Mouse (Mus musculus) erythroblast, adult 5-6 weeks (primary cell): ENCODE data around the gene Pdzd8. TPM values are rescaled to one million over a fixed set of nuclear protein-coding genes. Genes with fewer than 3 reads are reported as not detected.

Source experiments
- ATAC-seq: replicated peaks from 2 replicates; pipeline ENCODE4 v1.8.0; 2016; ENCODE audit warnings: moderate number of reproducible peaks, mild to moderate bottlenecking, moderate TSS enrichment, inconsistent platforms; ENCODE audit not compliant: poor library complexity, low FRiP score, severe bottlenecking
- total RNA-seq, 2 experiments: library from RNA; stranded (forward) in 1 of 2; stranded (reverse) in 1 of 2; fragments of 150-400 nt in 1 of 2; fragments of 200-764, 138-1000 nt in 1 of 2; gene quantifications; 2 replicates each; pipeline versions ENCODE4 v1.2.3 to v1.2.4; 2015 to 2017; ENCODE audit warnings: low replicate concordance in 2 of 2

Pdzd8 gene
- total RNA-seq, 2 experiments from 2014 or later, result 26.8 to 30.2 TPM

DNA sequence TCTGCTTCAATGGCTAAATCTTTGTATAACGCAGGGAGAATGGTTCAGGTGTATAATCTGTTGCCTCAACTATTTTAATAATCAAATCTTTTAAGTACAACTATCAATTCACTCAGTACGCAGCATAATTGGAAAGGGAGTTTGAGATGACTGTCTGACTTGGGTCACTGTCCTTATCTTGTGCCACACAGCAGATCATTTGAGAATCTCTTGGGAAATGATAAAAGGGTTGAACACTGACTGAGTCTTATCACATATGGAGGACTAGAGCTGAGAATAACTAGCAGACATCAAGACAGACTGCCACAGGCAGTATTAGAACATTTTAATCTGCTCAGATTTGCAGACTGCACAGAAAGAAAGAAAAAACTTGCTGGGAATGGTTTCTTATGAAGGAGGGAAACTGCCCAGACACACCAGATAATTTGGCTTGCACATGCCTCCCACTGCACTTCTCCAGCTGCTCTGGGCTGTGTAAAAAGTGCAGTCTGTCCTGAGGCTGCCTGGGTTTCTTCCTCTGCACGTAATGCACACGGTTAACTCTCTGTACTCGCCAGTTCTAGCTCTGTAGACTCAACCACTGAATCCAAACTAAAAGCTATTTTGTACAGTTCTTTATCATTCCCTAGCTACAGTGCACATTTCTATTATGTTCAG is 53.3 kb downstream of the Pdzd8 start:
- ATAC-seq, result no peak

DNA sequence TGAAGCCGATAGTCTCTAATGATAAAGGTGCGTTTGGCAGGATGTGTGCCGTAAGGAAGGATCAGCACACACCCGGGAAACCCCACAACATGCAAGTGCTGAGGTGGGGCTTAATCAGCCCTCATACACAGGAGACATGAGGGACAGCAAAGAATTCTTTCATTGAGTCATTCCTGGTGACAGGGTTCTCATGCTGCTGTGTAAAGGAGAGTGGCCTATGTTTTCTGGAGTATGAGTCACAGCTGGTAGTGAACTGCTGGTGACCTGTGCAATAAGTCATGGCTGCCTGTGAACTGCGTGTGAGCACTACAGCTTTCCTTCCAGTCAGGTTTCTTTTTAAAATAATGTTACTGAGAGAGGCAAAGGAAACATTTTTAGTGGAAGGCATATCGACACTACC is 55.8 kb downstream of the Pdzd8 start:
- ATAC-seq, result no peak

DNA sequence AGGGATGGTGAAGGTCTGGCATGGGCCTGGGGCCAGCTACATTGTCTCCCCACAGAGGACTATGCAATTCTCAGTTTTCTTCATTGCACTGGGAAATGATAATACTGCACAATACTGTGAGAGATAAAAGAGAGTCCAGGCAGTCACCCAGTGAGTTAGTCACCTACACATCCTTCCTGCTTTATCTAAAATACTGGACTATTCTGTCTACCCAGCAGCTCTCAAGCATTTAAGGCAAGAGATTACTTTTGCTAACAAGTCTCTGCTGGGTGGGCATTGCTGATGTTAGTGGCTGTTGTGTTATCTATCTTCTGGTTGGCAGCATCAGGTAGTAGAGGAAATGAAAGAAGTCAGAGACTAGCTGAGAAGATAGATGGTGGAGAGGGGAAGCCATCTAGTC is 56.5 kb downstream of the Pdzd8 start:
- no peak for ATAC-seq

DNA sequence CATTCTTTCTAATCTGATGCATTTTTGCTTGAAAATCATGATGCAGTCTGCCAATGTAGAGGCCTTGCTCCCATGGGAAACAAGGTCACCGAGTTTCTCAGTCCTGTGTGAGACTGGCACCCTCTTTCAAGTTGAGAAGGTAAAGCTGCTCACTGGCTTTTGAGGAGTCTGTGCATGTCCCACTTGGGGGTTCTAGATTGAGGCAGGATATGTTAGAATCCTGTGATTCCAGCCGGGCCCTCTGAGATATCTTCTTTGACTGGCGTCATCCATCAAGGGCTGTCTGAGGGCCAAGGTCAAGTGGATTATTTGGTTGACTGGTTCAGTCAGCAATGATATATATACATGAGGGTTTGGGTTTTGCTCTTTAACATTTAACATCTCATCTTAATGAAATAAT is 63.6 kb downstream of the Pdzd8 start:
- ATAC-seq, result no peak

DNA sequence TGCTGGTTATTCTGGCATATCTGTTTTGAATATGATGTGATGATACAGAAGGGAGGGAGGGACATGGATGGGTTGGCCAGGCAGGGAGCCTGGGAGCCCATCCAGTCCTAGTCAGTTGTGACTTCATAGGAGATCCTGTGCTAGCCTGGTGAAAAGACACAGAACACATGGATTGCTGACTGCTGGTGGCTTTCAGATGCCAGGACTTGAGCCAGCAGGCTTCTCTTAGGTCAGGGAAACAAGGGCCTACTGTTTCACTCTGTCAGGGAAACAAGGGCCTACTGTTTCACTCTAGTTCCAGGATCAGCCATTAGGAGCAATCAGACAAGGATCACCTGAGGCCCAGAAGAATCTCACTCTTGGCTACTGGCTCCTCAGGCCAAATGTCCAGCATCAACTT is 64.7 kb downstream of the Pdzd8 start:
- ATAC-seq, result no peak

DNA sequence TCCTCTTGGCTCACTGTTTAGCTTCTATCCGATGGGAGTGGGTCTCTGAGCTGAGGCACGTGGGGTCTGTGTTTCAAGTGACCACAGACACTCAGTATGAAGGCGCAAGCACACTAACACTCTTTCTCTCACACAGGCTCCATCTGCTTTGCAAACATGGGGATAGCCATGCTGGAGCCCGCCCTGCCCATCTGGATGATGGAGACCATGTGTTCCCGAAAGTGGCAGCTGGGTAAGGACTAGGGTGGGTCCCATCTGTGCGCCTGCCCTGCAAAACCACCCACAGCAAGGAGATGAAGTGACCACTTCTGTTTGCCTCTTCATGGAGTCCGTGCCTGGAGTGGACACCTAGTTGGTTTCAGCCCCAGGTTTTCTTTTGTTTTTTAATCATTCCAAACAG is 69.2 kb downstream of the Pdzd8 start:
- no peak for ATAC-seq

DNA sequence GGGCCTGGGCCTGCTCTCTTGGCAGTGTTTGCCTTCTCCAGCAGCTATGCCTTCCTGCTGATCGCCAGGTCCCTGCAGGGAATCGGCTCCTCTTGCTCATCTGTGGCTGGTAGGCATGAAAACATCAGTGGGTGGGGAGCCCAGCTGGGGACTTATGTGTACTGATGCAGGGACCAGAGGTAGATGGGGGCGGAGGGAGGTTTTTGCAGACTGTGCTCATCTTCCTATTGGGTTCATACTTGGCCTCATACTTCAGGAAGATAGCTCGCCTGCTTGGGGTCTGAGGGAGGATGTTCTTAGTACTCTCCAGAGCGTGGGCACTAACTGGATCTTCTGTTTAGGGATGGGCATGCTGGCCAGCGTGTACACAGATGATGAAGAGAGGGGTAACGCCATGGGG is 72.4 kb downstream of the Pdzd8 start:
- no peak for ATAC-seq

DNA sequence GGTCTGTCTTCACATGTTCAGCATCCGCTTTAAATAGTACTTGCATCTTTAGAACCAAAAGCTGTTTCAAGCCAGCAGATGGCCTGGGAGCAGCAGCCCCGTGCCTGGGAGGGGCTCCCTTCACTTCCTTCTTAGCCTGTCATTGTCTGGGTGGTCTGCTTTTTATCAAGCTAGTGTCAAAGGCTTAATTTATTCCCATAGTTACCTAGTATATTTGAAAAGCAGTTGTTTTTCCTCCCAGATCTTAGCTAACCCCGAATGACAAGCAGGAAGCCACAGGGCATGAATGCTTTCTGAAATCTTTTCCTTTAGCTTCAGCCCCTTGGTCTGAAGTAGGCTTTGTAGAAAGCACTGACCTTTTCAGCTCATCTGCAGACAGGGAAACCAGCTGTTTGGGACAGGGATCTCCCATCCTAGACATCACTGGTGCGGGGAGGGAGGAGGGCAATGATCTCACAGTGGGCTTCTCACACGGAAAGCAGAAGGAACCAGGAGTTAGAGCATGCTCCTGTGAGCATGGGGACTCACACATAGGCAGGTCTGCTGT is 78.1 kb downstream of the Pdzd8 start:
- no peak for ATAC-seq

DNA sequence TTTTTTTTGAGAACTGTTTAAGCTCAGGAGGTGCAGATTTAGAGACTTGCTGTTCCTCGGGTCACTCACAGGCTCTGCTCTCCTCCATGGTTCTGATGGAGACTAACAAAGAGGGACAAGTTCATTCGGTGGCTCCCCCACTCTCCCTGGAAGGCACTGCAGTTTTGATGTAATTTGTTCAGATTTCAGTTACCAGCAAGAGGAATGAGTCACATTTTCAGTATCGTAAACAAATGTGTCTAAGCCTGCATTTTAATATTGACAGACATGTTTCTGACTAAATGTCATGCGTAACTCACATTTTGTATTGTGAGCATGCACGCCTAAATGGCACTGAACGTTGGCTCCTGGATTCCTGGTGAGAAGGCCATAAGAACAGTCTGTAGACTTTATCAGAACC is 79.7 kb downstream of the Pdzd8 start:
- no peak for ATAC-seq

DNA sequence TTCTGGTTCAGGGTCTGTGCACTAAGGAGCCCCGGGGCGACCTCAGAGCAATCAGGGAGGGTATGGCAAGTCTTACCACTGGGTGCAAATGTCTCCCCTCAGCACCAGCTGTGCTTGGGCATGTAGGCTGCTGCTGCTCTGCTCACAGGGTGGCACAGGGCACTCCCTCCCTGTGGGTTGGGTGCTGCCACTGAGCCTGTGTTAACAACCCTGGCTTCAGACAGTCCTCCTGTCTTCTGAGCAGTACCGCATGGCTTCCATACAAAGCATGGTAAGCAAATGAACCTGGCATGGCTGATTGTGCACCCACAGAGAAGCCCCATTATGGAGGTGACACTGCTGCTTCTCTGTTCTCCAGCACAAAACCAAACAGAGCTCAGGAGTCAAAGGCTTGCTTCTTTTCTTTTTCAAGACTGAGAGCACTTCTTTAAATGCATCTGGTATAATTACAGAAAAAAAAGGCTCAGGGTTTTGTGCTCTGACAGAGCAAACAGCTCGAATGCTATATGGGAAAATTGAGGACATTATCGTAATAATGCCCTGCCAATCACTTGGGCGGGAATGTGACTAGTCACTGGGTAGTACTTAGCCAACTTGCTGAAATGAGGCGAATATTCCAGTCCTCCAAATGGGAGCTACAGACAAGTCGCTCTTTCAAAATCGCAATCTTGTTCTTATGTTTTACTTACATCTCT is 80.6 kb downstream of the Pdzd8 start:
- ATAC-seq, result no peak

DNA sequence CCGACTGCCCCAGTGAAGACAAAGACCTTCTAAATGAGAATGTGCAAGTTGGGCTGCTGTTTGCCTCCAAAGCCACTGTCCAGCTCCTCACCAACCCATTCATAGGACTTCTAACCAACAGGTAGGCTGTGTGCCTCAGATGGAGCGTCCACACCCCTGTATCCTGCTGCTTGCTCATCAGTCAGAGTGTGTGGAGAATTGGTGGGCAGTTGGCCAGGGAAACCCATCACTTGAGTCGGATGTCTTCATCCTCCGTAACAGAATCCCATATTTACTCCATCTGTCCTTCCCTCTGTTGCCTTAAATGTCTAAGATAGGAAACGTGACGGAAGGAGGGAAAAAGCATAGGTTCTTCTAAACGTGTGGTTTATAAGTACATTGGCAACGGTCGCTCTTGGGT is 82.4 kb downstream of the Pdzd8 start:
- no peak for ATAC-seq

DNA sequence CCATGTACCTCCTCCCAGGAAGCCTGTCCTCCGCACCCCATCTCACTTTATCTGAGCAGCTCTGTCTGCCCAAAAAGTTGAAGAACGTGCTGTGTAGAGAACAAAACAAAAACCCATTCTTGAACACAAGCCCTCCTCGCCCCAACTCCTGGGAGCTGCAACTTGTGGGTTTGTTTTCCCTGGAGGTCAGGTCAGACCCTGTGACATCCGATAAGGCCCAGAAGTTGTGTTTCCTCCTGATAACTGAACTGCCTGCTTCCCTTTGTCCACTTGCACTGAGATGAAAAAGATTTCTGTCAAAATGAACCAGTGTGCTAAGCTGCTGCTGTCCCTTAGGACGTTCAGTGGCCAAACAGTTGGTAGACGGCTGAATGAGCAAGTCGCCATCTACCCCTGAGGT is 84.0 kb downstream of the Pdzd8 start:
- ATAC-seq, result no peak

DNA sequence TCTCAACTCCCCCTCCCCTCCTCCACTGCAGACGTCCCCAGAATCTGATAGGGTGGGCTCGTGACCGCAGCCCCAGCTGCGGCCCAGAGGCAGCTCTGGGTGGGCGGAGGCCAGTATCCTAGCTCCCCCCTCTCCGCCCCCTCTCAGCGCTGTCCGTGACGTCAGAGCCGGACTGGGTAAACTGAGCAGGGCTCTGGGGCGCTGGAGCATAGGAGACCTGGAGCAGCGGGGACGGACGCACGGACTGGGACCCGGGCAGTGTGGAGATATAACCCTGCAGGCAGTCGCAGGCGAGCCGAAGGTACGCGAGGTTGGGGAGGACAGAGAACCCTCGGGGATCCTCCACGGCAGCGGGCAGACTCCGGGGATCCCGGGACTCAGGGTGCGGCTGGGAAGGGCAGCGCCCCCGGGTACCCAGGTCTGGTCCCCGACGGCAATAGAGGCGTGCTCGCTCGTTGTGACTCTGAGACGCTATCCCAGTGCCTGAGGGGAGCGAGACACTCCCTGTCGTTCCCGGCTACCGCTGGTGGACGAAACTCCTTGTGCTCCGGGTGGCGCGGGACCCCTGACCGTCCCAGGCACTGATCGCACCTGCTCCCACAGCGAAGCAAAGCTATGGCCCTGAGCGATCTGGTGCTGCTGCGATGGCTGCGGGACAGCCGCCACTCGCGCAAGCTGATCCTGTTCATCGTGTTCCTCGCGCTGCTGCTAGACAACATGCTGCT is 84.7 kb downstream of the Pdzd8 start, which contains the start of gene Slc18a2:
Gene Slc18a2 (plus strand): TSS at position 179 of the 725 bp plus-strand sequence.
- ATAC-seq, result no peak

DNA sequence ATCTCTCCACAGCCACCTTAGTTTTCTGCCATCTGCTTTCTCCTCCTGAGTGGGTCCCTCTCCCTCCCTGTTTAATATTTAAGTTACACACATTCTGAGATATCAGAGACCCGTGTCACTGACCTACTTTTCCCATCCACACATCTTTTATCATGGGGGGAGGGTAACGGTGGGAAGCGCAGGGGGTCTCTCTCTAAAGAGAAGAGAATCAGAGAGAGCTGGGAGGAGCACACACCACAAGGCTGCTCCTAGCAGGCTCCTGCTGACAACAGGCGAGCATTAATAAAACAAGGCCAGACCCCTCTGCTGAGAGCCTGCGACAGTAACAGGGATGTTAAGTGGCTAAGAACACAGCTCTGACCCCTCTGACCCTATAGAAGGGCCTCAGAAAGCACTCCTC is 85.9 kb downstream of the Pdzd8 start:
- no peak for ATAC-seq

DNA sequence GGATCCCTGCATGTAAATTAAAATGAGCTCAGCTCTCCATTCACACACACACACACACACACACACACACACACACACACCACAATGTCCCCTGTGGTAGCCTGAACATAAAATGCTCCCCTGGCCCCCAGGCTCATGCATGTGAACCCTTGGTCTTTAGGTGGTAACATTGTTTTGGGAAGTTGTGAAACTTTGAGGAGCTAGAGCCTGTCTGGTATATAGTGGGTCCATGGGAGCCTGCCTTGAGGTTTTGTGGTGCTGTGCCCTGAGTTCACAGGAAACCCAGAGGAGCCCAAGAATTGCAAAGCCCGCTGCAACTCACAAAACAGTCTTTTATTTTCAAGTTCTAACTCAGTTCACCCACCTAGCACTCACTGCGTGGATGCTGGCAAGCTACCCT is 92.9 kb downstream of the Pdzd8 start:
- ATAC-seq, result no peak

DNA sequence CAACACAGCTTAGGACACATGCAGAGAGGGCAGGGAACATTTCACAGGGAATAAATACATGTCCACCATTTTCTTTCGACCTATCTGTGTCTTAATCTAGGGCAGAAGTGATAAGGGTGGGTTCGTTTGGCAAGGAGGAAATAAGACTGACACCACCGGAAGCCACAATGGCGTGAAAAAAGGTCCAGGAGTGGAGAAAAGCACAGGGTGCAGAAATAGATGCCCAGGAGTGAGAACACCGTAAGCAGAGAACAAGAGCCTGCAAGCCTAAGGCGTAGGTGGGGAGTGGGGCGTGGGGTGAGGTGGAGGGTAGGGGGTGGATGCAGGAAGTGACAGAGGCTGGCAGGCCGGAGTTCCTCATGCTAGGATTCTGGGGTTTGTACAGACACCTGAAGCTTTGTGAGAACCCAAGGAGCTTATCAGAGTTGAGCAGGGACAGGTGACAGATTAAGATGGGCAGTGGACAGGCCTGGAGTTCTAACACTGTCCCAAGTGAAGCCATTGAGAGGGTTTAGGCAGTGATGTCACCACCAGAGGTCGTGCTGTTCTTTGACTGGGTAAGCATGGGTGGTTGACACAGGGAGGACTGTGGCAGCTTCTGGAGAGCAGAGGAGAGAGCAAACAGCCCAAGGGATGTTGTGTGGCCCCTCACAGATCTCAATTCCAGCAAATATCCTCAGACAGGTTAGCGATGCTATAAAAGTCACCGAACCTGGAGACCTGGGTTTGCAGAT is 96.9 kb downstream of the Pdzd8 start:
- no peak for ATAC-seq

DNA sequence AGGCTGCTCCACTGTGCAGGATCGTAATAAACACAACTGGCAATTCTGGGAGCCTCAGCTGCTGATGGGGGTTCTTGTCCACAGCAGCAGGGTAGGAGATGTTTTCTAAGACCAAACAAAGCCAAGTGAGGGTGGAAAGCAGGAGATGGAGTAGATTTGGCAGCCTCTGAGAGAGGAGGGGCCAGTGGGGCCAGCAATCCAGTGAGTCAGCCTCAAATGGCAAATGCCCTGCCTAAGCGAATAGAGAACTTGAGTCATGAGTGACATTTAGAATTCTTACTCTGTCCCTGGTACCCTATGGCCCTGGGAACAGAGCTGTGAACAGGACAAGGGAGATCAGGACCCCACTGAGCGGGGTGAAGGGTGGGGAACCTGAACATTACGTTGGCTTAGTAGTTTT is 97.4 kb downstream of the Pdzd8 start:
- ATAC-seq, result no peak
